ENCODE assay signal across 8 mouse cellular contexts in the genomic region with DNA sequence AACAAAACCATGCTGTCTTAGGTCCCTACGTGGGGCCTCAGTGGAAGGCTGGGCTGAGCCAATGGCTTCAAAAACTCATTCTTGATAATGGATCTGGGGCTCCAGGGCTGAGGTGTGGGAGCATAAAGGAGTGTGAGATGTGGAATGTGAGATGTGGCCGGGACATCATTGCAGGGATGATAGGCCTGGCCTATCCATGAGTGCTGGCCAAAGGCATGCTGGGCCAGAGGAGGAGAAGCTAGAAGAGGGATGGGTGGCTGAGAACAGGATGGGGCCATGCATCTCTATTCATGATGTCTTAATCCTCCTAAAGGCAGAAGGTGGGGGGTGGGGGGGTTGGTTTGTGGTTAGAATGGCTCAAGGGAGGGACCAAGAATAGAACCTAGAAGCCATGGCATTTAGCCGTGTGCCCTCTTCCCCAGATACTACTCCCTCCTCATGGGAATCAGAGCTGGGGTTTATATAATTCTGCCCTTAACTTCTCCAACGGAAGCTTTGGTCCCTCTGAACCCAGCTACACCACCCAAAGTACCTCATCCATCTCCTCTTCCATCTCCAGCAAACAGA. TPM values are rescaled to one million over a fixed set of nuclear protein-coding genes. Genes with fewer than 3 reads are reported as not detected.
A peak's percentile ranks its signal among the peaks of the same experiment; 100 is the strongest.
DNase-seq lines count a peak whose midpoint lies in the region; ATAC-seq and TF ChIP-seq lines count a peak whose summit lies in the region.

No protein-coding gene starts in this region.

- H3K36me3 ChIP-seq in embryonic facial prominence, embryonic 12.5 days, result peaks cover 18% of the 10 kb centered on the region
- H3K36me3 ChIP-seq in intestine, embryonic 16.5 days (ENCODE audit: control insufficient read depth, insufficient read depth, low read length), result peaks cover 8% of the 10 kb centered on the region
- H3K36me3 ChIP-seq in neural tube, embryonic 14.5 days (ENCODE audit: control insufficient read depth, insufficient read depth, low read length), result no peaks in the 10 kb centered on the region

- H3K27me3 ChIP-seq in embryonic facial prominence, embryonic 12.5 days, result no peaks in the 10 kb centered on the region
- no peaks in the 10 kb centered on the region for H3K27me3 ChIP-seq in intestine, embryonic 16.5 days (replicated peaks; ENCODE audit: control insufficient read depth, insufficient read depth, low read length)
- no peaks in the 10 kb centered on the region; the same call in 1 of the 2 replicates for H3K27me3 ChIP-seq in neural tube, embryonic 14.5 days (ENCODE audit: control insufficient read depth, insufficient read depth, low read length)

- peak overlapping the region; percentile 91 for H3K27ac ChIP-seq in left cerebral cortex, adult 2 months
- no peak overlapping the region for H3K27ac ChIP-seq in embryonic facial prominence, embryonic 12.5 days
- H3K27ac ChIP-seq in intestine, embryonic 16.5 days (ENCODE audit: low read length), result peak overlapping the region; percentile 94; the same call in 1 of the 2 replicates
- no peak overlapping the region for H3K27ac ChIP-seq in neural tube, embryonic 14.5 days (ENCODE audit: low read depth, low read length)

- ATAC-seq in embryonic facial prominence, embryonic 12.5 days (ENCODE audit: insufficient number of reproducible peaks, insufficient read depth, low FRiP score, low TSS enrichment), result no peak
- no peak for ATAC-seq in intestine, embryonic 16.5 days
- no peak for ATAC-seq in neural tube, embryonic 14.5 days (ENCODE audit: low read depth)

- H3K9ac ChIP-seq in embryonic facial prominence, embryonic 12.5 days, result peak overlapping the region; percentile 81; the same call in 1 of the 2 replicates
- peak overlapping the region; percentile 92 for H3K9ac ChIP-seq in intestine, embryonic 16.5 days (ENCODE audit: low read depth, low read length)
- no peak overlapping the region; the same call in 1 of the 2 replicates for H3K9ac ChIP-seq in neural tube, embryonic 14.5 days (replicated peaks; ENCODE audit: low read depth, low read length)

- no peak for DNase-seq in left cerebral cortex, adult 2 months (ENCODE audit: extremely low spot score in 1 of 2, low spot score in 2 of 2)
- DNase-seq in left cerebral cortex, adult 9 months (ENCODE audit: low spot score in 2 of 2), result no peak
- DNase-seq in c-Kit-positive CD71-positive TER-119-positive erythroid progenitor cells, embryonic 14.5 days (ENCODE audit: low spot score), result no peak
- DNase-seq in right cerebral cortex, postnatal 10 days (ENCODE audit: low spot score in 2 of 2), result no peak
- DNase-seq in left cerebral cortex, adult 18-20 months (ENCODE audit: low spot score in 2 of 2), result no peak

- WGBS in embryonic facial prominence, embryonic 12.5 days, result 72% methylated on average over 4 of the region's 4 CpGs
- 63% methylated on average over 4 of the region's 4 CpGs for WGBS in intestine, embryonic 16.5 days
- WGBS in neural tube, embryonic 14.5 days, result 86% methylated on average over 4 of the region's 4 CpGs

- H3K4me3 ChIP-seq in left cerebral cortex, adult 2 months, result peak overlapping the region; percentile 66
- peak overlapping the region; percentile 58 for H3K4me3 ChIP-seq in embryonic facial prominence, embryonic 12.5 days
- H3K4me3 ChIP-seq in intestine, embryonic 16.5 days (ENCODE audit: low read length), result peak overlapping the region; percentile 77
- peak overlapping the region; percentile 53 for H3K4me3 ChIP-seq in neural tube, embryonic 14.5 days (ENCODE audit: low read depth, low read length)

- TF ChIP-seq CTCF in left cerebral cortex, adult 2 months (IDR thresholded peaks at IDR 0.05), result no peak

- peaks cover 25% of the 10 kb centered on the region for H3K4me1 ChIP-seq in embryonic facial prominence, embryonic 12.5 days
- H3K4me1 ChIP-seq in intestine, embryonic 16.5 days (ENCODE audit: control insufficient read depth, insufficient read depth, low read length), result peaks cover 43% of the 10 kb centered on the region
- peaks cover 15% of the 10 kb centered on the region for H3K4me1 ChIP-seq in neural tube, embryonic 14.5 days (ENCODE audit: control insufficient read depth, insufficient read depth, low read length)

- H3K4me2 ChIP-seq in embryonic facial prominence, embryonic 12.5 days (replicated peaks), result peak overlapping the region; percentile 77
- peak overlapping the region; percentile 96 for H3K4me2 ChIP-seq in intestine, embryonic 16.5 days (ENCODE audit: low read depth, low read length)
- peak overlapping the region; percentile 79 for H3K4me2 ChIP-seq in neural tube, embryonic 14.5 days (ENCODE audit: low read depth, low read length)

- no peaks in the 10 kb centered on the region for H3K9me3 ChIP-seq in embryonic facial prominence, embryonic 12.5 days
- no peaks in the 10 kb centered on the region for H3K9me3 ChIP-seq in intestine, embryonic 16.5 days (ENCODE audit: control insufficient read depth, low read length)
- H3K9me3 ChIP-seq in neural tube, embryonic 14.5 days (ENCODE audit: control insufficient read depth, low read length), result no peaks in the 10 kb centered on the region

- intact Hi-C loops in left cerebral cortex, adult 2 months (cut with DNase I), result no loop called here

RNA-seq across cellular contexts. Expression of a gene that starts 1.5 kb away (rescaled TPM):
- 10 to 100 TPM; 18.2 to 20.0 TPM for total RNA-seq in left cerebral cortex, adult 2 months (2021)
- 52.8 and 55.0 TPM in 2 replicates for polyA plus RNA-seq in embryonic facial prominence, embryonic 12.5 days (2016; fragmentation: Nextera tagmentation; extraction: Ambion mirVana)
- 36.2 and 36.6 TPM in 2 replicates for polyA plus RNA-seq in intestine, embryonic 16.5 days (2015; fragmentation: Nextera tagmentation; extraction: Ambion mirVana)
- 38.4 and 40.2 TPM in 2 replicates for polyA plus RNA-seq in neural tube, embryonic 14.5 days (2014; fragmentation: Nextera tagmentation; extraction: Ambion mirVana)
- 10 to 100 TPM; 19.7 to 21.4 TPM for total RNA-seq in left cerebral cortex, adult 18-20 months (2021)

RNA-seq across cellular contexts. Expression of a gene that starts 11.8 kb away (rescaled TPM):
- total RNA-seq in left cerebral cortex, adult 2 months (2021), result 1 to 10 TPM; 1.6 to 1.7 TPM
- 48.6 and 66.8 TPM in 2 replicates for polyA plus RNA-seq in embryonic facial prominence, embryonic 12.5 days (2016; fragmentation: Nextera tagmentation; extraction: Ambion mirVana)
- polyA plus RNA-seq in intestine, embryonic 16.5 days (2015; fragmentation: Nextera tagmentation; extraction: Ambion mirVana), result 6.4 and 8.7 TPM in 2 replicates
- polyA plus RNA-seq in neural tube, embryonic 14.5 days (2014; fragmentation: Nextera tagmentation; extraction: Ambion mirVana), result 3.2 and 3.4 TPM in 2 replicates
- 1 to 10 TPM; 1.5 to 1.7 TPM for total RNA-seq in left cerebral cortex, adult 18-20 months (2021)

RNA-seq across cellular contexts. Expression of a gene that starts 47.5 kb away (rescaled TPM):
- total RNA-seq in left cerebral cortex, adult 2 months (2021), result 100 to 1,000 TPM; 208 to 212 TPM
- 75.1 and 78.9 TPM in 2 replicates for polyA plus RNA-seq in embryonic facial prominence, embryonic 12.5 days (2016; fragmentation: Nextera tagmentation; extraction: Ambion mirVana)
- 215 TPM in 2 replicates for polyA plus RNA-seq in intestine, embryonic 16.5 days (2015; fragmentation: Nextera tagmentation; extraction: Ambion mirVana)
- 11.7 and 17.9 TPM in 2 replicates for polyA plus RNA-seq in neural tube, embryonic 14.5 days (2014; fragmentation: Nextera tagmentation; extraction: Ambion mirVana)
- 100 to 1,000 TPM; 219 to 238 TPM for total RNA-seq in left cerebral cortex, adult 18-20 months (2021)

RNA-seq across cellular contexts. Expression of a gene that starts 51.0 kb away (rescaled TPM):
- total RNA-seq in left cerebral cortex, adult 2 months (2021), result under 1 TPM; 0.95 to 0.98 TPM
- polyA plus RNA-seq in embryonic facial prominence, embryonic 12.5 days (2016; fragmentation: Nextera tagmentation; extraction: Ambion mirVana), result 6.6 TPM in 2 replicates
- polyA plus RNA-seq in intestine, embryonic 16.5 days (2015; fragmentation: Nextera tagmentation; extraction: Ambion mirVana), result 260 and 283 TPM in 2 replicates
- 0.35 and 0.66 TPM in 2 replicates for polyA plus RNA-seq in neural tube, embryonic 14.5 days (2014; fragmentation: Nextera tagmentation; extraction: Ambion mirVana)
- 1 to 10 TPM in 1 of 2 experiments, under 1 TPM in 1; 0.96 to 1.3 TPM for total RNA-seq in left cerebral cortex, adult 18-20 months (2021)

Comparison
In these comparisons a context has a peak if more than half of its experiments do, and no peak if none do; other contexts are left out.
1. H3K27ac ChIP-seq: peak in left cerebral cortex, adult 2 months (single experiment) and intestine, embryonic 16.5 days (single experiment); none in embryonic facial prominence, embryonic 12.5 days (single experiment) and neural tube, embryonic 14.5 days (single experiment).
2. Peak in every context shown above with its lines, with median percentiles within 50 percentile points of each other: H3K4me3 ChIP-seq and H3K4me2 ChIP-seq.